Mouse (Mus musculus) heart, adult 2 months (tissue): ENCODE results near the gene Capn8.

Source experiments
- CTCF ChIP-seq: fragments of 200-600 bp; IDR thresholded peaks from 2 replicates; pipeline ENCODE4 v1.8.1; 2022; ENCODE audit warnings: antibody characterized with exemption, mild to moderate bottlenecking, moderate library complexity
- POLR2A ChIP-seq: fragments of 200-500 bp; IDR thresholded peaks from 2 replicates; pipeline ENCODE4 v1.6.1; 2011; ENCODE audit warnings: mild to moderate bottlenecking, low read depth, low read length, control low read depth; ENCODE audit not compliant: insufficient read depth

GRCm38 (mm10) chr1:182527921-182528858 is 36.6 kb upstream of the Capn8 start:
- no peak for TF ChIP-seq CTCF
- TF ChIP-seq POLR2A: no peak
